Mouse (Mus musculus) kidney, adult 18-20 months (tissue): Measurements from ENCODE around the gene Dap.

Source experiments
- DNase-seq: peaks from one replicate; pipeline ENCODE4 v3.0.0; 2021

Dap gene

GRCm38 (mm10) chr15:31224135-31224761 is at the start of gene Dap:
TSS of gene Dap (plus strand) at chr15:31224314.
- DNase-seq = peak; percentile 98

- no peak for DNase-seq
Measured at GRCm38 (mm10) chr15:31176566-31176965, 47.5 kb upstream of the Dap start.

- no peak for DNase-seq
Measured at GRCm38 (mm10) chr15:31184651-31185443, 39.3 kb upstream of the Dap start.

- no peak for DNase-seq
Measured at GRCm38 (mm10) chr15:31185506-31185905, 38.6 kb upstream of the Dap start.

- no peak for DNase-seq
Measured at GRCm38 (mm10) chr15:31186371-31186901, 37.7 kb upstream of the Dap start.

GRCm38 (mm10) chr15:31192563-31192962 is 31.6 kb upstream of the Dap start:
- no peak for DNase-seq

- DNase-seq = no peak
Measured at GRCm38 (mm10) chr15:31195776-31196175, 28.3 kb upstream of the Dap start.

- DNase-seq = peak; percentile 16
Measured at GRCm38 (mm10) chr15:31207346-31208093, 16.6 kb upstream of the Dap start.

- DNase-seq = peak; percentile 18
Measured at GRCm38 (mm10) chr15:31211910-31212309, 12.2 kb upstream of the Dap start.

- no peak for DNase-seq
Measured at GRCm38 (mm10) chr15:31213619-31214270, 10.4 kb upstream of the Dap start.

- no peak for DNase-seq
Measured at GRCm38 (mm10) chr15:31222216-31222615, 1.9 kb upstream of the Dap start.

- no peak for DNase-seq
Measured at GRCm38 (mm10) chr15:31223596-31224134, 449 bp upstream of the Dap start.

GRCm38 (mm10) chr15:31224806-31225642 is 910 bp downstream of the Dap start:
- peak; percentile 41 for DNase-seq

GRCm38 (mm10) chr15:31225643-31226325 is 1.7 kb downstream of the Dap start:
- no peak for DNase-seq

- no peak for DNase-seq
Measured at GRCm38 (mm10) chr15:31226464-31226863, 2.4 kb downstream of the Dap start.

GRCm38 (mm10) chr15:31227793-31228192 is 3.7 kb downstream of the Dap start:
- no peak for DNase-seq

- no peak for DNase-seq
Measured at GRCm38 (mm10) chr15:31233006-31233405, 8.9 kb downstream of the Dap start.

- DNase-seq = peak; percentile 45
Measured at GRCm38 (mm10) chr15:31235794-31236548, 11.9 kb downstream of the Dap start.

GRCm38 (mm10) chr15:31236549-31236907 is 12.4 kb downstream of the Dap start:
- DNase-seq = peak; percentile 43

- DNase-seq = peak; percentile 27
Measured at GRCm38 (mm10) chr15:31237368-31237767, 13.3 kb downstream of the Dap start.
